Comparison of ENCODE assay signal across 8 mouse cellular contexts in genomic region chr15:61770721-61771542, GRCm38 (mm10).
DNase-seq lines count a peak whose midpoint lies in the region; ATAC-seq lines count a peak whose summit lies in the region.

No protein-coding gene starts in this region.

- WGBS in liver, embryonic 12.5 days (ENCODE audit: insufficient replicate concordance): 44% methylated on average over 14 of the region's 14 CpGs
- 49% methylated on average over 14 of the region's 14 CpGs for WGBS in intestine, embryonic 15.5 days

- H3K4me3 ChIP-seq in liver, embryonic 12.5 days: no peak overlapping the region
- H3K4me3 ChIP-seq in intestine, embryonic 15.5 days (replicated peaks): no peak overlapping the region

- no peaks in the 10 kb centered on the region for H3K36me3 ChIP-seq in liver, embryonic 12.5 days
- no peaks in the 10 kb centered on the region for H3K36me3 ChIP-seq in intestine, embryonic 15.5 days

- H3K9ac ChIP-seq in liver, embryonic 12.5 days: no peak overlapping the region
- no peak overlapping the region for H3K9ac ChIP-seq in intestine, embryonic 15.5 days

- H3K4me2 ChIP-seq in liver, embryonic 12.5 days: no peak overlapping the region
- H3K4me2 ChIP-seq in intestine, embryonic 15.5 days (replicated peaks): no peak overlapping the region; the same call in 1 of the 2 replicates

- no peaks in the 10 kb centered on the region for H3K27me3 ChIP-seq in liver, embryonic 12.5 days (replicated peaks)
- H3K27me3 ChIP-seq in intestine, embryonic 15.5 days (replicated peaks): no peaks in the 10 kb centered on the region

- no peak for ATAC-seq in liver, embryonic 12.5 days
- ATAC-seq in intestine, embryonic 15.5 days: peak; percentile 72
- ATAC-seq in erythroblast, adult 5-6 weeks (replicated peaks; ENCODE audit: low FRiP score, poor library complexity, severe bottlenecking): no peak

- H3K9me3 ChIP-seq in liver, embryonic 12.5 days (replicated peaks): no peaks in the 10 kb centered on the region
- H3K9me3 ChIP-seq in intestine, embryonic 15.5 days: no peaks in the 10 kb centered on the region

- no peak overlapping the region for H3K27ac ChIP-seq in liver, embryonic 12.5 days
- peak overlapping the region; percentile 52 for H3K27ac ChIP-seq in intestine, embryonic 15.5 days

- no peaks in the 10 kb centered on the region for H3K4me1 ChIP-seq in liver, embryonic 12.5 days
- no peaks in the 10 kb centered on the region; the same call in 1 of the 2 replicates for H3K4me1 ChIP-seq in intestine, embryonic 15.5 days (replicated peaks)

- DNase-seq in liver: peak; percentile 4
- DNase-seq in embryo, embryonic 11 days: peak; percentile 54
- DNase-seq in mesoderm, embryonic 11.5 days (ENCODE audit: low read depth, low spot score): peak; percentile 54
- DNase-seq in spleen, adult 18-20 months: no peak
- DNase-seq in urinary bladder, postnatal 4 days (ENCODE audit: low spot score in 2 of 2): no peak

Comparison
In these comparisons a context has a peak if more than half of its experiments do, and no peak if none do; other contexts are left out.
1. DNase-seq: peak in liver (single experiment), embryo, embryonic 11 days (single experiment) and mesoderm, embryonic 11.5 days (single experiment); none in spleen, adult 18-20 months (0 of 2) and urinary bladder, postnatal 4 days (0 of 2).